Mouse (Mus musculus) megakaryocyte, embryonic 14.5 days (primary cell): ENCODE results near the gene Nrap. TPM values are rescaled to one million over a fixed set of nuclear protein-coding genes. Genes with fewer than 3 reads are reported as not detected.

Source experiments
- H3K27me3 ChIP-seq: replicated peaks from 2 replicates; pipeline ENCODE3; 2012; ENCODE audit warnings: inconsistent platforms
- H3K36me3 ChIP-seq: replicated peaks from 2 replicates; pipeline ENCODE3; 2012; ENCODE audit warnings: low read length, inconsistent platforms, mixed read lengths
- H3K4me1 ChIP-seq: 2 replicates; pipeline ENCODE4 v1.6.1; 2012; ENCODE audit warnings: inconsistent platforms
- H3K4me3 ChIP-seq: replicated peaks from 2 replicates; pipeline ENCODE3; 2012; ENCODE audit warnings: moderate library complexity, mild to moderate bottlenecking, inconsistent platforms
- H3K9me3 ChIP-seq: 2 replicates; pipeline ENCODE4 v1.6.1; 2012; ENCODE audit warnings: inconsistent platforms
- FLI1 ChIP-seq: IDR thresholded peaks from 2 replicates; pipeline ENCODE4 v1.6.1; 2012; ENCODE audit warnings: low read length, inconsistent platforms, mixed read lengths
- GATA1 ChIP-seq: IDR thresholded peaks from 3 replicates; pipeline ENCODE4 v1.6.1; 2012; ENCODE audit warnings: mixed read lengths, low read length, inconsistent platforms, borderline replicate concordance
- polyA plus RNA-seq: library from polyadenylated mRNA; stranded (reverse); fragments of >175 nt; gene quantifications from 2 replicates; pipeline ENCODE4 v1.2.3, GENCODE M21; 2012; ENCODE audit warnings: low replicate concordance; ENCODE audit not compliant: insufficient read depth

Nrap gene
- not detected in 2 replicates for polyA plus RNA-seq

DNA sequence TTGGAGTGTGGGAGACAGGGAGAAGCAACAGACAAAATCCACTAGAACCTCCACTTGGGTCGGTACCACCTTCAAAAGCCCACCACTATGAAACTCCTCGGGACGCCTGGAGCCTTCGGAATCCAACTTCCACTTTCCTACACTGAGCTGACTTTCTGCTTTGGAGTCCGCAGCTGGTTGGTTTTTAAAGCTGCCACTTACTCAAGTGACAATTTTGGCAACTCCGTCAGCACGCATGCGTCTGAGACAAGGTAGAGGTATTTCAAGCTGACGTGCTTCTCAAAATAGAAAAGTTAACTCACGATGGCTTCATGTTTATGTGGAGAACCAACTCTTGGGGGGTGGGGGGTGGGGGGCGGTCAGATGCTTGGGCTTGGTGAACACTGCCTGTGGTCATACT, at the start of gene Nrap:
TSS of gene Nrap (minus strand) at position 159 of the 400 bp plus-strand sequence.
- no peak within 1 kb of the TSS for H3K4me3 ChIP-seq
- H3K4me1 ChIP-seq, result peaks cover 56% of the 10 kb centered on the region
- no peaks in the 10 kb centered on the region for H3K9me3 ChIP-seq
- H3K36me3 ChIP-seq, result no peaks in the 10 kb centered on the region
- no peaks in the 10 kb centered on the region for H3K27me3 ChIP-seq
- TF ChIP-seq GATA1, result no peak

- H3K36me3 ChIP-seq, result peaks cover 74% of the 10 kb centered on the region
- TF ChIP-seq FLI1 (no peak), GATA1 (no peak)
- H3K27me3 ChIP-seq, result no peaks in the 10 kb centered on the region
- no peak overlapping the region for H3K4me3 ChIP-seq
- no peaks in the 10 kb centered on the region for H3K4me1 ChIP-seq
- H3K9me3 ChIP-seq, result no peaks in the 10 kb centered on the region
Observed at GRCm38 (mm10) chr19:56439072-56439434, 49.2 kb upstream of the Nrap start.

DNA sequence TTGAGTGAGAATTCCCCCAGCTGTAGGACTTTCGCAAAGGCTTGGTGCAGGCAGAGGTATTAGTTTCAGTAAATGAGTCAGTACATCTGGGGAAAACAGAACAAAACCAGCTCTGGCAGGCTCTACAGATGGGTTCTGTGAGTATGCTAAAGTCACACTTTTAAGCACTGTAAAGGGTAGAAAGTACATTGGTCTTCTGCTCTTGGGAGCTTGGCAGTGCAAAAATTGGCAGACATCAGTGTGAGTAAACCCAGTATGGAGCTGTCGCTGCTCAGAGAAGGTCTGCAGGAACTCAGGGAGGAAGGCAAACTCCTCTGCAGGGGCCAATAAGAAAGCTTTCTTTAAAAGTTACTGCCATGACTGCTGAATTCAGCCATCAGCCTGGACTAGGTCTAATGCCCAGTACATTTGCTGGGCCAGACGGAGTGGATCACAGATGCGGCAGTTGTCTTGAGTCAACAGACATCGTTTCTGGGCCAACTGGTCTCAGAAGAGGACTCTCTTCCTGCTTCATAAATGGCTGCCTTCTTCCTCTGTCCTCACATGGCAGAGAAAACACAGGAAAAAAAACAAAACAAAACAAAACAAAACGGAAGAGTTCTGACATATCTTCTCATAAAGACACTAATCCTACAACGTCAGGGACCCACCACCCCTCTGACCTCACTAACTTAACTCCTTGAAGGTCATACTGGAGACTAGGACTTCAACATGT, 48.7 kb upstream of the Nrap start:
- Histone ChIP-seq H3K27me3 (no peaks in the 10 kb centered on the region), H3K4me1 (no peaks in the 10 kb centered on the region), H3K36me3 (peaks cover 79% of the 10 kb centered on the region), H3K9me3 (no peaks in the 10 kb centered on the region), H3K4me3 (no peak overlapping the region)
- TF ChIP-seq FLI1, result no peak
- no peak for TF ChIP-seq GATA1

DNA sequence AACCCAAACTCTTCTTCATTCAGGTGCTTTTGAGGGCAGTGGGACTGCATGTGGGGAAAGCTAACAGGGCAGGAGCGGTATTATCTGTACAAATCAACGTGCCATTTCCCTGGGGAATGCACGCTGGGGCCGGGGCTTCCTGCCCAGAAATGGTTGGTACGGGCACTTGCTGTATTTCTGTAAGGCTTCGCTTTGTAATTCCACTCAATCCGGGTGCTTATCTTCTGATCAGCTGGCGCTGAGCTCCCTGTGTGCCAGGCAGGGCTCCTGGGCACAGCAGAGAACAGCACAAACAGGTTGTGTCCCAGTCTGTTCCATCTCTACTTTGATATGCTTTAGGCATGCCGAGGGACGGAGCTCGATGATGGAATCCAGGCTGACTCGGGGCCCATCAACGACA, 46.5 kb upstream of the Nrap start:
- peaks cover 94% of the 10 kb centered on the region for H3K36me3 ChIP-seq
- no peaks in the 10 kb centered on the region for H3K27me3 ChIP-seq
- H3K4me1 ChIP-seq, result no peaks in the 10 kb centered on the region
- TF ChIP-seq GATA1 (no peak), FLI1 (no peak)
- no peaks in the 10 kb centered on the region for H3K9me3 ChIP-seq
- H3K4me3 ChIP-seq, result no peak overlapping the region

DNA sequence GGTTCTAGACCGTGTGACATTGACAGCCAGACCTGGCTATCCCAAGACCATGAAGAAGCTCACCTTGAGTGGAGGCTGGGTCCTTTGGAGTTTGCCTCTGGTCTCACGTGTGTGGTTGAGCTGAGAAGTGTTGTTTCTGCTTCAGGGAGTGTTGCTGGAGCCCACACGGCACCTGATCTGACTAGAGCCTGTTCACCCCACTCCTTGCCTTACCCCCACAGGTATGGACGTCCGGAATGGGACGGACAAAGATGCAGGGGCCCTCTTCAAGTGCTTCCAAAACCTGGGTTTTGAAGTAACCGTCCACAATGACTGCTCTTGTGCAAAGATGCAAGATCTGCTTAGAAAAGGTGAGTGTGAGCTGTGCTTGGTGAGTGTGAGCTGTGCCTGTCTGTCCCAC, 43.7 kb upstream of the Nrap start:
- Histone ChIP-seq H3K4me3 (no peak overlapping the region), H3K36me3 (peaks cover 86% of the 10 kb centered on the region), H3K4me1 (0 out of 2 replicates have a peak, but pooled peaks cover 3% of the 10 kb centered on the region), H3K9me3 (no peaks in the 10 kb centered on the region), H3K27me3 (no peaks in the 10 kb centered on the region)
- TF ChIP-seq FLI1 (no peak), GATA1 (no peak)

- TF ChIP-seq FLI1, result no peak
- no peak for TF ChIP-seq GATA1
- H3K4me3 ChIP-seq, result no peak overlapping the region
- no peaks in the 10 kb centered on the region for H3K27me3 ChIP-seq
- H3K9me3 ChIP-seq, result no peaks in the 10 kb centered on the region
- H3K4me1 ChIP-seq, result 0 out of 2 replicates have a peak, but pooled peaks cover 3% of the 10 kb centered on the region
- H3K36me3 ChIP-seq, result peaks cover 83% of the 10 kb centered on the region
Observed at GRCm38 (mm10) chr19:56432706-56433105, 42.9 kb upstream of the Nrap start.

DNA sequence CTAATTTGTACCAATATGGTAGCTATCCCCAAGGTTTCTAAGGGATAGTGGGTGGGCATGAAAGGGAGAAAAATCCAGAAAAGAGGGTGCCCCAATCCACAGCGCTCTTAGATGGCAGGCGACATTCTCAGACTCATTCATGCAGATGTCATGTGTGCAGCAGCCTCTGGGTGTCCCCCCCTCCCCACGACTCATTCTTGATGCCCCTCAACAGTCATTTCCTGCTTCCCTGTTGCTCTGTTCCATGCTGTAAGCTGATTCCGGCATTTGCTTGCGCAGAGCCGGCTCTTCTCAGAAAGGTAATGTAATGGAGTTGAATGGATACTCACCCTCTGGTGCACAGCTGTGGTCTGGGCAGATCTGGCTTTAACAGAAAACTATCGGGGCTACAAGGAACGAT, 40.5 kb upstream of the Nrap start:
- Histone ChIP-seq H3K9me3 (no peaks in the 10 kb centered on the region), H3K4me3 (no peak overlapping the region), H3K36me3 (peaks cover 69% of the 10 kb centered on the region), H3K4me1 (peaks cover 14% of the 10 kb centered on the region), H3K27me3 (no peaks in the 10 kb centered on the region)
- no peak for TF ChIP-seq FLI1
- no peak for TF ChIP-seq GATA1

DNA sequence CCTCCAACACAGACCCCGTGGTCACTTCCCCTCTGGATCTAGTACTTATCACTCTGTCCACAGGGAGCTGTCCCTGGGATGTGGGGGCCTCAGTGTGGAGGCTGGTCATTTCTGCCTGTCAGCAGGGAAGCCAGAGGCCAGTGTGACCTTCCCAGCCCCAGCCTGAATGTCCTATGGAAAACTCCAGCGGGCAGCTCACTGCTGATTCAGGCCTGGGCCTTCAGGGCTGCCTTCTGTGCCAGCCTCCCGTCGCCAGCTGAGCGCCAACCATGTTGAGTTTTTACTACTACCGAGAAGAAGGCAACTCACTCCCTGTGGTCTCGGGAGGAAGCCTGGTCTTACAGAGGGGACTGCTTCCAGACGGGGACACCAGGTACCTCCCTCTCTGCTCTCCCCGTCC, 35.7 kb upstream of the Nrap start:
- TF ChIP-seq FLI1 (no peak), GATA1 (no peak)

DNA sequence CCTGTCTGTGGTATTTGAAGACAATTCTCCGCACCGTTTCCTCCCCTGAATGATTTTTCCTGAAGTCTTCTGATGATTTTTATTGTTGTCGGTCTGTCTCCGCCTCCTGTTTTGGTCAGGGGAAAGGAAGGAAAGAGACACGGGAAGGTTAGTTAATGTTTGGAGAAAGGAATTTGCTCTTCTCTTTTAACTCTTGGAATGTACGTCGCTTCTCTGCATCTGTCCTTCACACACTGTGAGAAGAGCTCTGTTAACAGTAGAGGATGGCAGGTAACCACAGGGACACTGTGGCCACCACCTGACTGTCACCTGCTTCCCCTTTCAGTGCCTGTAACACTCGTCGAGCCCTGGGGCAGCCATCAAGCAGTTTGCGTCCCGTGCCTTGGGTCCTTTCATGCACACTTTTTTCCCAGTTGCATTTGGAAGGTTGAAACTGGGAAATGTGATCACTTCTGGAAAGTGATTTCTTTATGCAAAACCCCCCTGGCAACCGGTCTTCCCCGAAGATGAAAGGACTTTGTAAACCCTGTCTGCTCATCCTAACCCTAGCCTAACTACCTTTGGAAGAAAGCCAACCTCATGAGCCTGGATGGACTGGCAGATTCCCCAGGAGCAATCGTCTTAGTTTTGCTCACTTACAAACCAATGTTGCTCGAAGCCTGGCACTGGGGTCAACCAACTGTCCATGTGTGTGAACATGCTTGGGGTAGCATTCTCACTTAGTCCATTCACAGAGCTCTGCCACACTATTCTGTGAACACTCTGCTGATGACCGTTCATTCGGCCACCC, 35.0 kb upstream of the Nrap start:
- Histone ChIP-seq H3K27me3 (no peaks in the 10 kb centered on the region), H3K36me3 (peaks cover 46% of the 10 kb centered on the region), H3K9me3 (no peaks in the 10 kb centered on the region), H3K4me1 (peaks cover 19% of the 10 kb centered on the region), H3K4me3 (no peak overlapping the region)
- TF ChIP-seq GATA1 (no peak), FLI1 (no peak)

More for the DNA sequence above, 35.7 kb upstream of the Nrap start:
- Histone ChIP-seq H3K27me3 (no peaks in the 10 kb centered on the region), H3K4me3 (no peak overlapping the region), H3K9me3 (no peaks in the 10 kb centered on the region), H3K36me3 (peaks cover 52% of the 10 kb centered on the region), H3K4me1 (peaks cover 21% of the 10 kb centered on the region)

- Histone ChIP-seq H3K9me3 (no peaks in the 10 kb centered on the region), H3K4me1 (peaks cover 19% of the 10 kb centered on the region), H3K36me3 (peaks cover 38% of the 10 kb centered on the region), H3K4me3 (no peak overlapping the region), H3K27me3 (no peaks in the 10 kb centered on the region)
- TF ChIP-seq GATA1 (no peak), FLI1 (no peak)
Observed at GRCm38 (mm10) chr19:56423370-56423769, 33.5 kb upstream of the Nrap start.
